Mouse (Mus musculus): ENCODE data around the gene Zmiz1.

The Zmiz1 gene

DNA sequence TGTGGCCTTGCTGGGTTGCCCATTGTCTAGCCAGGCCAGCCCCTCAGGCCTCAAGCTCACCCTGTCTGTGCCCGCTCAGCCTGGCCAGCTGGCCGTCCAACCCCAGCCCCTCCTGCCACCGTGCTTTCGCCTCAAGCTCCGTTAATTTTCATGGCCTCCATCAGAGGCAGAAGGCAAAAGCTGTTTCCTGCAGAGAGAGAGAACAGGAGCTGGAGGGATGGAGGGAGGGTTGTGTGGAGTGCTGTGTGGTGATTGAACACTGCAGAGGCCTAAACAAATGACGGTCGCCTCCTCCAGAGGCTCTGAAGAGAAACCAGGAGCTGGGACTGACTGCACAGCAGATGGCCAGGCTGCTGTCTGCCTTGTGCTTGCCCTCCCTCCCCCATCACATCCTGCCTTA is 164.7 kb downstream of the Zmiz1 start:
- peak; percentile 72 for DNase-seq

DNA sequence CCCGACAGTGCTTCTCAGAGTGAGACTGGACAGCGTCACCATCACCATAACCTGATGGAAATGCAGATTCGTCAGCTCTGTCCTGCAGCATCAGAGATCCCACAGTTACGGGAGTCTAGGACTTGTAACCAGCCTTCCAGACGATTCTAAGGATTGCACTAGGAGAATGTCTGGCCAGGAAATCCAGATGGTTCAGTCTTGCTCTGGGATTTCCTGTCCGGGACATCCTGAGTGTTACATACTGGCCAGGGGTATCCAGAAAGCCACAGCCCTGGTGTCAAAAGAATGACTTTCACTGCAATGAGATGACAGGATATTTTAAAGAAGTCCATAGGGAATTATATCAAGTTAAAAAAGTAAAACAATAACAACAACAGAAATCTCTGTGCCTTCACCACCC is 165.7 kb downstream of the Zmiz1 start:
- DNase-seq, result no peak

DNA sequence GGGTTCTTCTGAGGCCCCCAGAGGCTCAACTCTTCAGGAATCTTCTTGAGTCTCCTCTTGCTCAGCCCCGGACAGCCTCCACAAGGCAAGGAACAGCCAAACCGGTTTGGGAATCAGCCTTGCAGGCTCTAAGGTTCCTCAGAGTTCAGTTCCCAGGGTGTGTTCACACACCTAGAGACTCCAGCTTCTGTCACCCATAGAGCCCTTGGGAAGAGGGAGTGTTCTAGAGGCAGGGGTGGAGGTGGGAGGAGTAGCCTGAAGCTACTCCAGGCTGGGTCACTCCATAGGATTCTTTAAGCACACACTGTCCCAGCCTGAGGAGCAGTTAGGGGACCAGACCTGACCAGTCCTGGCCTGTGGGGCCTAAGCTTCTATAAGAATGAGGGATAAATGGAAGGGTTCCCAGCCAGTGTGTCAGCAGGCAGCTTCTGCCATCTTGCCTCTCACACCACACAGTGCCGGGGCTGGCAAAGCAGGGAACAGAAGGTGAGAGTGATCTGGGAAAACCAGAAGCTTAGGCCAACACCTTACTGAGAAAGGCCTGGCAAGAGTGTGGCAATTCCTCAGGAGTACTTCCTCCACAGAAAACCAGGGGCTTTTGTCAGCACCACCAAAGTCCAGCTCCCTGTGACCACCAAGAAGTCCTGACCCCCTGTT is 168.7 kb downstream of the Zmiz1 start:
- DNase-seq, result no peak

DNA sequence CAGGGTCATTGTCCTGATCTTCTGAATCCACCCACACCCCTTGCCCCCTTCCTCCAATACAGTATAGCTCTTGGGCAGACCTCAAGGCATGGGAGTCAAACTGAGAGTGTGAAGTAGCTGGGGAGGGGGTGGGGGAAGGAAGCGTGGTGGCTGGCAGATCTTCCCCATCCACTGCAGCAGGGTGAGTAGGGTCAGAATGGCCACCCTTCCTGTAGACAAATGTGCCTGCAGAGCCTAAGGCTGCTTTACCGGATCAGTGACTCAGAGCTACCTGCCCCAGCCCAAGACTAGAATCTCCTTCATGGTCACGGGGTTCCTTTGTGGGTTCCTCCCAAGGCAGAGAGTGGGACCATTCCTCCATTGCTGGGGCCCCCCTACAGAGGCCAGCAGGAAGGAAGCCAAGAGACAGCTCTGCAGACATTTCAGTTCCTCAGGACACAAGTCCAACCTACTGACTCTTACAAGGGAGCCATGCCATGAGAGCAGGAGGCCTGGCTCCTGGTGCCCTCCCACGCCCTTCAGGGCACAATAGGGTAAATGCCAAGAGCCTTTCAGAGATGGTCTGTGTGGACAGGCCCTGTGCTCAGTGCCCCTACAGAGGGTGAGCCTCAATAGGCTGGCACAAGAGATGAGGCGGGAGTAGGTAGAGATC is 169.6 kb downstream of the Zmiz1 start:
- DNase-seq, result no peak

DNA sequence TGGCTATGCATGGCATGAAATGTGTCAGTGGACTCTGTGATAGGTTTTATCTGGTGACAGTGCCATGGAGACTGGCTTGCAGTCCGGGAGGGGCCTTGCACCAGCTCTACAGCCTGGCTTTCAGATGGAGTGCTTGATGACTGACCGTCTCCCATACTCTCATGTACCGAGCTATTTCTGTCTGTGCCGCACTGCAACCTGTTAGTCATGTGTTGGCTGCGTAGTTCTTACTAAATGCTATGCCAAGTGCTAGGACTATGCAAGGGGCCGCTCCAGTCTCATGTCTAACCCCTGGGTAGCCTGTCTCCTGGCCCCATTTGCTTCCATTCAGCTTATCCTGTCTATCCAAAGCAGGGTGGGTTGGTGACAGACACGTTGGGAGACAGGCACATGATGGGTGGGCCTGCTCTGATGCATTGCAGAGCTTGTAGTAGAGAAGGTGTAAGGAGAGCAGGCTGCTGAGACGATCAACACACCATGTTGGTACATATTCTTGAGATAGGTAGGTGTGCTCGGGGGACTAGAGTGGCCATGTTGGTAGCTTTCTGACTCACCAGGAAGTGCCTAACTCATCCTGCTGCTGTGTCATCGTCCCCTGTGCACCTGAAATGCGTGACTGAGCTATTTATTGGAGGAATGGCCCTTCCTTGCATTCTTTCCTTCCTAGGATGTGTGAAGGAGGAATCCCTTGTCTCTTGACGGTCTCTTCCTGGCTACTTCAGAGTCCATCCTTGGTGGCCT is 171.1 kb downstream of the Zmiz1 start:
- no peak for DNase-seq

DNA sequence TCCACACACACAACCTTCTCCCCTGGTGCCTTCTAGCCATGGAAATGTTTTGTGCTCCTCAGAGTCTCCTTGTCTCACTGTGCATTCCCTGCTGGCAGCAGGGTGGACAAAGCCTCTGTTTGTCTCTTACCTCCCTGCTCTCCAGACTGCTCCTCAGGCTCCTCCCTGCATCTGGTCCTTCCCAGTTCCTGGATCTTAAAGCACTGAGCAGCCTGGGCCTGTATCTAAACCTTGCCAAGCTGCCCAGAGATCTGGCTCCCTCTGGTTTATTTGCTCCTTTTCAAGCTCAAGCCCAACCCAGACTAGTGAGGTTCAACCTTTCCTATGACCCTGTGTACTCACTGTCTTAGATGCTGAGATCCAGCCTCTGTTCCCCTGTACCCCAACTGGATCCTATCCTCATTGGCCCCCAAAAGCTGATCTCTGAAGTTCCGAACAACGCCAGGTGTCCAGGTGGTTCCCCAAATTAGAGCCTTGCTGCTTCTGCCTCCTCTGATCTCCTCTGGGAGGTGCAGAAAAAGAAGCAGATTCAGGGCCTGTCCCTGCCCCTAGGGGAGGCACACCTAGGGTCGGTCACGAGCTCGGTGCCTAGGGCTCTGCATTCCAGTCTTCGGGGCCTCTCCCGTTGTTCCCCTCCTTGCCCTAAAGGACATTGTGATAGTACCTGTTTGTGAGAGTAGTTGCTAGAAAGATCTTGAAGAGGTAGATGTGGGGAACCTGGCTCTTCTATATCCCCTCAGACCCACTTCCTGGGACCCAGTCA is 171.8 kb downstream of the Zmiz1 start:
- no peak for DNase-seq

DNA sequence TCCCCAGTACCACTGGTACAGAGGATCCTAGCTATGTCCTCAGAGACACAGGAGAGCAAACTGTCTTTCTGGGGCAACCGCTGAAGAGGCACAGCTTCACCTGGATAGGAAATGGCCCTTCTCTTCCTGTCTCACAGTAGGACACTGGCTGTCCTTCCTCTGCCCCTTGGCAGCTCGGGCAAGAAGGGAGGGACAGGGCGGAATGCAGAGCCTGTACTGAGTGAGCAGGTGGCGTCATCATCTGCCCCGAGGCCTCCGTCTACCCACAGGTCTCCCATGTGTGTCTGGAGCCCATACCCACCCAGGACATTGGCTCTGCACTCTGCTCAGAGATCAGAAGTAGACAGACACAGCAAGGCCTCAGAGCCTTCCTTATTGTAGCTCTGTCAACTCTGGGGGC is 172.5 kb downstream of the Zmiz1 start:
- DNase-seq, result no peak

DNA sequence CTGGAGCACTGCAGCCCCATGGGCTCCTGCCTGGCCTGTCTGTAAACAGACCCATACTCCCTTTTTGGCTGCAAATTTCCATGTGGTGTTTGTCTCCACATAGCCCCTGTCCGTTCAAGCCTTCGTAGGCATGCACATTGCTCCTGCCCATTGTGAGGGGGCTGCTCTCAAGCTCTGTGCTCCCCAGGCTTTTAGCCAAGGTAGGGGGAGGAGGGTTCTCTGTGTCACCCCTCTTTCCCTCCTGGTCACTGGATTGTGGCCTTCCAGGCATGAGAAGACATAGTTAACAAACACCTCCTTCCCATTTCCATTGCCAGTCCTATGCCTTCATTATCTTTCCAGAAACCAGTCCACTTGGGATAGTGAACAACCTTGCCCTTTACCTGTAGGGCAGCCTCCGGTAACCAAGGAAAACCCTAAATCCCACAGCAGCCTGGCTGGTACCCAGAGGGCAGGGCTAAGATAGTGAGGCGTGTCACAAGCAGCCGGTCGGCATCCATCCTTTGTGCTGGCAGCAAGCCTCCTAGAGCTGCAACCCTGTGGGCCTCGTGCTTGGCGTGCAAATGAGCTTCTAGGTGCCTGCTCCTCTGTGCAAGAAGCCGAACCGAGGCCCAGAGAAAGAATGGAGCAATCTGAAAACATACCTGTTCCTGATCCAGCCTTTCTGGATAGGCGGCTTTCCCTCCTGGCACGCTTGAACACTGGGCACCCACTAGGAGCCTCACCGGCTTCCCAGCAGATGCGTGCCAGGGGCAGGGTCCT is 174.7 kb downstream of the Zmiz1 start:
- DNase-seq, result no peak

DNA sequence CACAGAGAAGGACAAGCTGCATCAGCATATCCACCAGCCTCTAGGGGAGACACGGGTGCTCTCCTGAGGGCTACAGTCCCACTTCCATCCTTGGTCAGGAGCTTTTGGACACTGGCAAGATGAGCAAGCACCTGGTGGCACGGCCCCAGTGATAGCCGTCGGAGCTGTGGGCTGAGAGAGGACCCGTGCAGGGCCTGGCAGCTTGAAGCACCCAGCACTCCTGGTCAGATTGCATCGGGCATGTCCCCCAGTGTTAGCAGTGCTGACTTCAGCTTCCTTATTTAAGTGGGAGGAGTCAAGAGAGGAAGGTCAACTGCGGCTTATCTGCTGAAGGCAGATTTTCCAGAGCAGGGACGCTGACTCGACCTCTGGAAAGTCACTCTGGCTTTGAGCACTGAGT is 175.3 kb downstream of the Zmiz1 start:
- no peak for DNase-seq

DNA sequence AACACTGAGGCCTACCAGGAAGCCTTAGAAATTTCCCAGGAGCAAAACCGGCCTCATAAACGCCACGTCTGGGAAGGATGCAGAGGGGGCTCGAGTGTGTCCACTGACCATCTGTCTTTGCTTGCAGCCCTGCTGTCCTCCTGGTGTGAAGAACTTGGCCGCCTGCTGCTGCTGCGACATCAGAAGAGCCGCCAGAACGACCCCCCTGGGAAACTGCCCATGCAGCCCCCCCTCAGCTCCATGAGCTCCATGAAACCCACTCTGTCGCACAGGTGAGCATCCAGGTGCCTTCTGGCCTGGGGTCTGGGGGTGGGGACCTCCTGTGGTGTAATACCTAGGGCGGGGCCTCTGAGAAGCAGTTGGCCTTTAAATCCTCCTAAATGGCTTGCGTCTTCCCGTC is 176.8 kb downstream of the Zmiz1 start:
- no peak for DNase-seq

DNA sequence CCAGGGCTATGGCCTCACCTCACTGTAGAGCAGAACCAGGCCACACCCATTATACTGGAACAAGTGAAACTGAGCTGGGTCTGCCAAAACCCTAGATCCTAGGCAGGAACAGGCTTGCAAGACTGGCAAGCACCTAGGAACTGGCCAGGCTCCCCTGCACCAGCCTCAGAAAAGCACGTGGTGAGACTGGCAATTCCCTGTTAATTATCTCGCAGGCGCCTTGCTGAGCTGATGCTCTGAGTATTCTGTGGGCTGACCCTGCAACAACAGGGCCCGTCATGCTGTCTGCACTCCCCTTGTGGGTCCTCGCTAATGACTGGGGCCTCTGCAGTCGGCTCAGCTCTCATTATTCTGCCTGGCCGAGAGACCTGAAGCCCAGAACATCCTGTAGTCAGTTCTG is 177.3 kb downstream of the Zmiz1 start:
- peak; percentile 61 for DNase-seq

DNA sequence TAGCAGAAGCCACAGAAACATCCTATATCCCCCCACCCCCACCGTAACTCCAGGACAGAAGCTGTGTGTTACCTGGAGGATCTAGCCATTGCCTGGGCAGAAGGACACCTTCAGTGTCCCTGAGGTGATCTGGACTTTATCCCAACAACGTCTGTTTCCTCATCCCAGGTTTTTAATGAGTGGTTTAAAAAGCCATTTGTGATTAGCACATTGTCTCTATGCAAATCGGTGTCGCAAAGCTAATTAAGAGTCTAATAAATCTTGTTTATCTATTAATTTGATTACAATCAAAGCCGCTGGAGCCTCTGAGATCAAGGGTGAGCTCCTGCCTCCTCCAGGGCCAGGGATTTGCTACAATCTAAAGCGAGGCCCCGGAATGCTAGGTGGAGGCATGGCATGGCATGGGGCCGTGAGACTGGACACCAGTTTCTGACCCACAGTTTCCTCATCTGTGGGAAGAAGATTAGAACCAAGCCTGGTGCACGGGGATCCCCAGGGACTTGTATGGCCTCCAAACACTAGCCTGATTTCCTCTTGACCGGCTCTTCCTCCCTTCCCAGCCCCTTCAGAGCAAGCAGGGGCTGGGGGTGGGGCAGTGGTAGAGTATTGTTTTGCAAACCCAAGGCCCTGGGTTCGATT is 180.3 kb downstream of the Zmiz1 start:
- DNase-seq, result no peak

DNA sequence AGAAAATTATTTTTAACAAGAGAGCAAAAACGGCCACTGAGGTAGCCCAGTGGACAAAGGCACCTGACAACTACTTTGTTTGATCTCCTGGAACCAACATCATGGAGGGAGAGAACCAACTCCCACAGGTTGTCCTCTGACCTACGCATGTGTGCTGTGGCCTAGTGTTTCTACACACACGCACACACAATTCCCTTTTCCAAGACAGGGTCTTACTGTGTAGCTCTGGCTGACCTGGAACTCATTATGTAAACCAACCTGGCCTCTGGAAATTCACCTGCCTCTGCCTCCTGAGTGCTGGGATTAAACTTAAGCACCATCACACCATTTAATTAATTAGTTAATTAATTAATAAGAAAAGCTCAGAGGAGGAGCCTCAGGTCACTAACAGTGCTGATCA is 181.0 kb downstream of the Zmiz1 start:
- no peak for DNase-seq

DNA sequence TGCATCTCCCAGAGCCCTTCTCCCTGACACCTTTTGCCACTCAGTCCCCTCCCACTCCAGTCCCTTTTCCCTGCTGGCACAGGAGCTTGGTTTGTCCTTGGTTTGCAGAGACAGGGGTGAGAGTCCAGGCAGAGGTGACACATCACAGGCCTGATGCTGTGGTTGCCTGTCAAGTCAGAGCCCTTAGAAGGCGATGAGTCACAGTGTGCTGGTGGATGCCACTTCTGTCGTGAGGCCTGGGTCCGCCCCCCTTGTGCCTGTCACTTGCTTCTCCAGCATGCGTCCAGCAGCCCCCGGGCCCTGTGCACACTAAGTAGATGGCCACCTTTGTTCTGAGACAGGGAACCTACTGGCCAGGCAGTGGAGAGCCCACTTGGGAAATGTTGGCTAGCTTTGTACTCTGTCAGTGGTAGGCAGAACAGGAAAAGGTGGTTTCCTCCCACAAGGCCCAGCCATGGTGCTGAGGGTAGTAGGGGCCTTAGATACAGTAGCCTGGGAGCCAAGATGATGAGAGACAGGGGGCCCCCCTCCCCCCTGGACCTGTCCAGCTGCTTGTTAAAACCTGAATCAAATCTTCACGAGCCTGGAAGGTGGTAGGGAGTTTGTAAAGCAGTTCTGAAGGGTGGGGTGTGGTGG is 181.6 kb downstream of the Zmiz1 start:
- DNase-seq, result peak; percentile 60

DNA sequence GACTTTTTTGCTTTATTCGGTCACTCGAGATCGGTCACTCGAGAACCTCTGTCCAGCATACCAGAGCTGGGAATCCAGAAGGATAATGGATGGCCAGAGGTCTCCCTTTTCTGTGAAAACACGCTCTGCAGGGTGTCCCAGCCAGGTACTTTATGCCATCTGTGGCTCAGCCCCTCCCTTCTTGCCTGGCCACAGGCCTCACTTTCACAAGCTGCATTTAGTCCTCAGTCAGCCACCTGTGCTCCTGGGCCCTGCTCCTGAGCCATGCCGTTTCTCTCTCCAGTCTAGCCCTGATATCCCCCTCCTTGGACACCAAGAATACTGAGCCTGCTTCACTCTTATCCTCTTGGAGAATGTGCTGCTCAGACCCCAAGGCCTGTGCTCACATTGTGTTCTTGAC is 182.1 kb downstream of the Zmiz1 start:
- no peak for DNase-seq

DNA sequence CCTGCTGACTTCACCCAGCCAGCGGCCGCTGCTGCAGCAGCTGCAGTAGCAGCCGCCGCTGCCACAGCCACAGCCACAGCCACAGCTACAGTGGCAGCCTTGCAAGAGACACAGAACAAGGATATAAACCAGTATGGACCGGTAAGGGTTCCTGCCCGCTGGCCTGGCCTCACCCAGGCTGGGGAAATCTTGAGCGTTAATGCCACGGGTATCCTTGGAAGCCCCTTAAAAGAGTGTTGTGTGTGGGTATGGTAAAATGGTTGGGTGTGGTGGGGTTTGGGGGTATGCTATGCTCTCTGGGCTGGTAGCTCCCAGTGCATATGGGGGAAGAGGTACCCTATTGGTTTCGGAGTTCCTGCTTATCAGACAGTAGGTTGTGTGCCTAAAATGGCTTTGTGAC is 186.7 kb downstream of the Zmiz1 start:
- no peak for DNase-seq

DNA sequence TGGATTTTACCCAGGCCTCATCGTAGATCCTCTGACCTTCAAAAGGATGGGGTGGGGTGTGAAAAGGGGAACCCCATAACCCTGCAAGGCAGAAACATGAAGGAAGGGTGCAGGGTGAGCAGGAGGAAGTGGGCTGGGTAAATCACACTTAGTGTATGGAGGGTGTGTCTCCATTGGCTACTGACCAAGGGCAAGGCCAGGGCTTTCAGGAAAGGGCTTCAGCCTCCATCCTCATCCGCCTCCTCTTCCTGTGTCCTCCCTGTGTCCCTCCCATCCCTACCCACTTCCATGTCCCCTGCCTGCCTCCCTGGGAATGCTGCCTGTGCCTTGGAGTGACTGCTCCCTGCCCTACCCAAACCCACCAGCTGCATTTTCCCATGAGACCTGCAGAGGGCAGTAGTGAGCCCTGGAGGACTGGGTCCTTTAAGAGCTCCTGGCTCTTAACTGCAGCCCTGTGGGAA is 187.2 kb downstream of the Zmiz1 start:
- peak; percentile 56 for DNase-seq

DNA sequence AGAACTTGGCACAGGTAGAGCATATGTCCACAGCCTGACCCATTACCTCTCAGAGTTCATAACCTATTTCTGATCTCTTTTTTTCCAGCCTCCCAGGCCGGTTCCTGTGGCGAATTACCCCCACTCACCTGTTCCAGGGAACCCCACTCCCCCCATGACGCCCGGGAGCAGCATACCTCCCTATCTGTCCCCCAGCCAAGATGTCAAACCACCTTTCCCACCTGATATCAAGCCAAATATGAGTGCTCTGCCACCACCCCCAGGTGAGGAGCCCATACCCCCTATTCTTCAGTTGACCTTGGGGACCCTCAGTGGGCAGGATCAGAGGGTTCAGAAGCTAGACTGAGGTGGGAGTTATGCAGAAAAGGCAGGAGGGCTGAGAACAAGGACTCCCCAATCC is 192.1 kb downstream of the Zmiz1 start:
- no peak for DNase-seq

DNA sequence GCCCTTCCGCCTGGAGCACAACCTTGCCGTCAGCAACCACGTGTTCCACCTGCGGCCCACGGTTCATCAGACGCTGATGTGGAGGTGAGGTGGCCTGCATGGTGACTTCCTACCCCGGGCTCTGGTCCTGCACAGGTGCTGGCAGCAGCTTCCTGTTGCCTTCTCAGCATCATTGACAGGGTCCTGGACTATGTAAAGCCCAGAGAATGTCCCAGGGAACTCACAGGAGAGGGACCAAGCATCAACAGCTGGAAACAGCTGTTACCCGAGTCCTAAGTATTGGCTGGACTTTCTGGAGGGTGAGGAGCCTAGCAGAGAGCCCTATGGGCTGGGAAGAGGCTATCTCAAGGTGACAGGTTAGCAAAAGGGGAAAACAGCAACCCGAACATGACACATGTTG is 192.9 kb downstream of the Zmiz1 start:
- no peak for DNase-seq

DNA sequence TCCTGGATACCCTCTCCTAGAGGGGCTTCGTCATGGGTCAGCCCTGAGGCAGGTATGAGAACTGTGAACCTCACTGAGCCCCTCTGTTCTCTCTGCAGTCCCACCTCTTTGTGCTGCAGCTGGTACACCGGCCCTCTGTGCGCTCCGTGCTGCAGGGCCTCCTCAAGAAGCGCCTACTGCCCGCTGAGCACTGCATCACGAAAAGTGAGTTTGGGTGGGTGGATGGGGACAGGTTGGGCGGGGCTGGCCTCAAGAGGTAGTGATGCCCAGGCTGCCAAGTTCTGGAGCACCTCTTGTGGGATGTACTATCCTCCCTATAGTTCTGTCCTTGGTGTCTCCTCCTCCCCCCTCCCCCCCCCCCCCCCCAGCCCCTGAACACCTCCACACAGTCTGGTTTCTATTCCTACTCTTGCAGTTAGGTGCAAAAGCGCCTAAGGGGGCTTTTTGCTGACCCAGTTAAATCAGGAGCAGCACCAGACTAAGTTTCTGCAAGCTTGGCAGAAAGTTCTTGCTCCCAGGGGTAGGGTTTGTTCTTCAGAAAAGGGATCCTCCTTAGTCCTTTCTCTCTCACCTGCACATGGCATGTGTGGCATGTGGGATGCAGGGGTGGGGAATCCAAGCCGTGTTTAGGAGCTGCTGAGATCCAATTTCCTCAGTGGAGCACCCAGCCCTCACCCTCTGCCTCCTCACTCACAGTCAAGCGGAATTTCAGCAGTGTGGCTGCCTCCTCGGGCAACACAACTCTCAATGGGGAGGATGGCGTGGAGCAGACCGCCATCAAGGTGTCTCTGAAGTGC is 195.6 kb downstream of the Zmiz1 start:
- DNase-seq, result peak; percentile 68

DNA sequence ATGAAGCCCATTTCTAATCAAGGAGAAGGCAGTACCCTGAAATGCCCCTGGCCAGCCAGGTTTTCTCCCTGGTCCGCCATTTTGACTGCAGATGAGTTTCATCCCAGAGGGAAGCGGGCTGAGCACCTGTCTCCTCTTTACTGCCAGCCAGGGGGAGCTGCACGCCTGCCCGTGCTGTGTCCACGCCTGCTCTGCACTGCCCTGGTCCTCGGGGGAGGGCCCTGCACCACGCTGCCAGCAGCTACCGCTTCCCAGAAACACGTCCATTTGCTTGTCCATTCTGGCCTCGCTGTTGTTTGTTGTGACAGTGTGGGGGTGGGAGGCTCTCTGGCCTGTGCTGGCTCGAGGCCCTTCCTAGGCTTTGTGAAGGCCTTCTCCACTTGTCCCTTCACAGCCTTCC is 201.7 kb downstream of the Zmiz1 start:
- no peak for DNase-seq
